Mouse (Mus musculus): ENCODE results near the gene Slc16a1.
"Not testable (repeated sequence)": the region's sequence is repeated elsewhere in the genome, so short reads cannot be mapped to it uniquely, and the experiment has no call there.

Gene Slc16a1

DNA sequence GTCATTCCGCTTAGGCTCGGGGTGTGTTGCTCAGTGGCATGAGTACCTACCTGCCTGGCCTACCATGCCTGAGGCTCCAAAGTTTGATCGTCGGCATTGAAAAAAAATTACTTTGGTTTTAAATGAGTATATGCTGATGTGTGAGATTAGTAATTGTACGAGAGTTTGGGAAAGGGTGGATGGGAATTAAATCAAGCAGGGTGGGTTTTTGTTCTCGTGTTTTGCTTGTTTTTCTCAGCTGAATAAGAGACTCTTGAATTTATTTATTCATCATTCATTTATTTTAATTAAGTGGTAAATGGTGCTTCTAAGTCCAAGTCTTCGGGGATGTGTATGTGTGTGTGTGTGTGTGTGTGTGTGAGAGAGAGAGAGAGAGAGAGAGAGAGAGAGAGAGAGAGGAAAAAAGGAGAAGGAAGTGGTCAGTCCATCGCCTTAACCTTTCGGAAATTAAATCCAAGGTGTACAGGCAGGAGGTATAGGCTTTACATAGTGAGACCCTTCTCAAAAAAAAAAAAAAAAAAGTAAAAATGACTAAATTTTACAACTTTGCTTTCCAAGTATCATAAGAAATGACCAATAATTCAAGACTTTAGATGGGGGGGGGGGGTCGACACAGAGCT is 1.4 kb downstream of the Slc16a1 start:
- no peak for DNase-seq

DNA sequence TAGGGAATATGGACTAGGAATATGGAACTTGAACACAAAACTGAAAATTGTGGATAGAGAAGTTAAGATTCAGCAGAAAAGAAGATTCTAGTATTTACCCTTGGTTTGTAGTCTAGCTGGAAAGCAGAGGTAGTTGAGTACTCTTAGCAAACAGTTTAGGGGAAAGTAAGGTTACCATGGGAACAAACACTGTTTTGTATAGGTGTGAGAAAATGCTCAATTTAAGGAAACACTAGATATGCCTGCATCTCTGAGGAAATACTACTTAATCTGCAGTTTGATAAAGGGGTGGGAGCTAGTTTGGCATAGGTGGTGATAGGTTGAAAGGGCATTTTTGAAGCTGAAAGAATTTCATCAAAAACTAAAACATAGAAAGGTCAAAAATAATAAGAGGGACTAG is 2.4 kb downstream of the Slc16a1 start:
- DNase-seq, result no peak

DNA sequence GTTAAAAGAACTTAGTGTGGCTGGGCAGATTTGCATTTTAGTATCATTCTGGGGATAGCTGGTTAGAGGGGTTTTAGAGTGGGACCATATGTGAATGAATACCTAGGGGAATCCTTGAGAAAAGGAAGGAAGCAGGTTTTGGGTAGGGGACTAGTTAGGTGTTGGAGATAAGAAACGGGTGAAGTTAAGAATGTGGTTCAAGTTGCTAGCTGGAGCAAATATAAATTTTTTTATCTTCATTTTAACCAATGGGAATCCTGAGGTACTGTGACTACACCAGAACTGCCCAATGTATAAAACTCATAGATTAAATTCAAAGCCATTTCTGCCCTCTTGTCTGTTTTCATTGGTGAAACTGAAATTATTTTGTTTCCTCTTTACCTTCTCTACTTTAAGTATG is 2.8 kb downstream of the Slc16a1 start:
- no peak for DNase-seq

DNA sequence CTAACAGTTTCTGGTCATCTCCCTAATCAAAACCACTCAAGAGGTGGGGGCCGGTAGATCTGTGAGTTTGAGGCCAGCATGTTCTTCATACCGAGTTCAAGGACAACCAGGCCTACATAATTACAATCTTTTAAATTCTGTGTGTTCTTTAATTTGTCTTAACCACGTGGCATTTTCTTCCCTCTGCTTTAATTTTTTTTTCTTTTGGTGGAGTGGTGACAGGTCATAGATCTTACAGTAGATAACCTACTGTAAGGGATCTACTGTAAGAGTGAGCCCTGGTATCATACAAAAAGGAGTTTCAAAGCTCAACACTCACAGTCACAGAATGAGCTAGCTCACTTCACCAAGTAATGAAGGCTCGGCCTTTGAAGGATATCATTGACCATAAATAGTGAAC is 4.6 kb downstream of the Slc16a1 start:
- DNase-seq, result no peak

DNA sequence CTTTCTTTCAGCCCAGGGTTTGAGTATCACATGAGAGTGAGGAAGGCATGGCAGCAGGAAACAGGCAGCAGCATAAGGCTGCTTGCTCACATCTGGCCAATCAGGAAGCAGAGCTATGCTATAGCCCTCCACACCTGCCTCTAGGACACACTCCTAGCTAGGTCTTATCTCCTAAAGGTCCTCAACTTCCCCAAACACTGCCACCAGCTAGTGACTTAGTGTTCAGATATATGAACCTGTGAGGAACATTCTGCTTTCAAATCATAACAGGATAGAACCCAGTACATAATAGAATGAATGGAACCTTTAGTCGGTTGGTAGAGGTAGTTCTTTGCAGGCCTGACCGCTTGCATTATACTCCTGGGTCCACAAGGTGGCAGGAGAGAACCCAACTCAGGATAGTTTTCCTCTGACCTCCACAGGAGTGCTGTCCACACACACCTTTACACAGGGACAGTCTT is 5.4 kb downstream of the Slc16a1 start:
- DNase-seq, result peak; percentile 13 to 50

DNA sequence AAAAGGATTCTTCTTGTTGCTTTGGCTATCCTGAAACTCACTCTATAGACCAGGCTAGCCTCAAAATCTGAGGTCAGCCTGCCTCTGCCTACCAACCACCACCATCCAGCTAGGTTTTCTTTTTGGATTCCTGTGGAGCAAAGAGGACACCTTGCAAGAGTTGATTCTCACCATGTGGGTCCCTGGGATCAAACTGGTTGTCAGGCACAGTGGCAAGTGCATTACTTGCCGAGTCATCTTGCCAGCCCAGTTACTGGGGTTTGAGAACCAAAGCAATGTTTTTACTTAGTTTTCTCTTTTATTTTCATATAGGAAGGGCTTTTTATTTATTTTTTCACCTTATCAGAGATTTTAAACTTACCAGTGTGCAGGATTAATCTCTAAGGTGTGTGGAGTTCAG is 5.9 kb downstream of the Slc16a1 start:
- DNase-seq, result no peak

DNA sequence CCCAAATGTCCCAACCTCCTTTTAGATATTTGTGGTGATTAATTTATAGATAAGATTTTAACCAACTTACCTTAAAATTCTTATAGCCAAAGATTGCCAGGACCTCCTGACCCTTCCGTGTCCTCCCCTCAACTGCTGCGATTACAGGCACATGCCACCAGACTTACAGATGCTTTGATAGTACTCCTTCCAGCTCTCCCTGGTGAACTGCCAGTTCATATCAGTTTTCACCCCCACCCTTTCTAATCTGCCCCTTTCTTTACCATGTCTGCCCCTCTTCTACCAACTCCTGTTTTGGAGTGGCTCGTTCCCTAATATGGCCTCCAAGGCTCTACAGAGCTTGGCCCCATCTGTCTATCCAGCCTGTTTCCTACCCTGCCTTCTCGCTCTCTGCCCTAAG is 15.8 kb downstream of the Slc16a1 start:
- no peak for DNase-seq

DNA sequence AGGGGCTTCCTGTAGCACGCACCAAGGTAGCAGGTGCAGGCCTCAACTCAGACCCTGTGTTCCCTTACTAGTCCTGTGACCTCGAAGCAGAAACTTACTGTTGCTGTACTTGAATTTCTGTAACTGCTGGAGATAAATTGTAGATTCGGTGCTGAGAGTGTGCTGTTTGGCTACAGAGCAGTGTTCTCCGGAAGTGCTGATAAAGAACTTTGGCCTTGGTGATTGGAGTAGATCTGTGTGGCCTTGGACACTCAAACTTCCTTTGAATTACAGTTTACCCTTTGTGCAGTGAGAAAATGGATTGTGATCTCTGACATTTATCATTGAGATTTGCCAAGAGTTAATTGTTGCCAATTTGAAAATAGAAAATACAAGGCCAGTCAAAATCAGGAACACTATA is 16.5 kb downstream of the Slc16a1 start:
- no peak for DNase-seq

DNA sequence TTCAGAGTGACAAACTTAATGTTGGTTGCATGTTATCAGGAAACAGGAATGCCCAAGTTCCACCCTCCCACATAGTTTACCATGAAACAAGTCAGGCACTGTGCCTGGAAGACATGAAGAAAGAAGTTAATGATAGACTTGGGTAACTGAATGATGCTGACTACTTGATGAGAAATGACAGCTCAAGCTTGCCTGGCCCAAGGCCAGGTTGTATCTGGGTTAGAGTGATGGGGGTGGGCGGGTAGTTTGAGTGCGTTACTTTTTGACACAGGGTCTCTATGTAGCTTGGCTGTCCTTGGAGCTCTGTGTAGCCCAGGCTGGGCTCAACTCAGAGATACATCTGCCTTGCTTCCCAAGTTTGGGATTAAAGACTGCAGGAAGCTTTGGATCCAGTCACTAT is 20.2 kb downstream of the Slc16a1 start:
- no peak for DNase-seq

DNA sequence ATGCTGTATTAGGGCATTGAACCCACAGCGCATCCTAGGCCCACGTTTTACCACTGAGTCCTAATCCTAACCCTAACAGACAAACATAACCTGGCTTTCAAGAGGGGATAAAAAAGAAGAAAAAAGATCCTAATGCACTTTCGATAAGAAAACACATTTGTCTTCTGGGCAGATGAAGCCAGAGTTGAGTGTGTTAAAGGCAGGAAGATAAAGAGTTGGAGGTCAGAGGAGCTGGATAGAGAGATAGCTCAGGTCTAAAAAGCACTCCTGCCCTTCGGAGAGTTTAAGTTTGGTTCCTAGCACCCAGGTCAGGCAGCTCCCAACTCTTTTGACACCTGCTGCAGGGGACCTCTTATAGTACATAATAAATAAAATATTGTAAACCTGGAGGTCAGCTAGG is 21.3 kb downstream of the Slc16a1 start:
- DNase-seq, result no peak

DNA sequence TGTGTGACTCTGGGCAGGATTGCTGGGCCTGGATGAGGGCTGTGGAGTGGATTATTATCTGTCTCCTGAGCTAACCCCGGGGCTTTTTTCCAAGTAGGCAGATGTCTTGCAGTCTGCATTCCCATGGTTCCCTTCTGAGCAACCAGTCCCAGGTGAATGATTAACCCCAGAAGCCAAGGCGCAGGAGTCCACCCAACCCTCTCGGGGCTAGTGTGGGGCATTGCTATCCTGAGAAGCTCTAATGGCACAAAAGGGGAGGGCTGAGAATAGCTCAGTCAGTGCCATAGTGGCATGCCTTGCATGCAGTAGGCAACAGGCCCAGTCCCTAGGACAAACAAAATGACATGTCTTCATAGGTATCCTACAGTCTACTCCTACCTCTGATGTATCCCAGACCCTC is 22.1 kb downstream of the Slc16a1 start:
- DNase-seq, result no peak

DNA sequence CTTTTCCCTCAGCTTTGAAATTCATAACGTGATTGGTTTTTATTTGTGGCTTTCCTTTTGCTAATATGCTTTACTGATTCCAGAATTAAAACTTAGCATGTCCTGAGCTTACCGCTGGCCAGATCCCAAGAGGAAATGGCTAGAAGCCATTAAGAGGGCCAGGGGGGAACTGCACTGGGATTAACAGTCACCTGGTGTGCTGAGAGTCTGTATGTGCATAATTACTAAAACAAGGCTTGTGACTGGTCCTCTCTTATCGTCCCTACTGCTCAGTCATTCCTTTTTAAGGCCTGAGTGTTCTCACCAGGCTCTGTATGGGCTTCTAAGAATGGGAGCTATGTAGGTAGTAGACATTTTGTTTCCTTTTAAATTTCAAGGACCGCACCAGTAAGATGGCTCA is 23.5 kb downstream of the Slc16a1 start:
- DNase-seq, result no peak

DNA sequence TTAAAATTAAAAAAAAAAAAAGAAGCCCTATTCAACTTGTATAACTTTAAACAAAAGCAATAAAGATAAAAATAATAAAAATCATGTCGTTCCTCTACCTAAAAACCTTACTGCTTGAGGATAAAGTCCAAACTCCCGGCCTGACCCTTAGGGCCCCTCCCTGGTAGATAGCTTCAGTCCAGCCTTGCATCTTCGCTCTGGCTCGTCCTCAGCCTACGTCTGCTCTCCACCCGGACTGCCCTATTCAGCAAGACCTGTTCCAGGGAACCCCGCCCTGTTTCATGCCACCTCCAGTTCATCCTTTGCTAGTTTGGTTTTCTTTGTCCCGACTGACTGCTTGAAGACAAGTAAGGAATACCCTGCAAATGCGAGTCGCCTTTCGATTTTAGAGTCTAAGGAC is 24.5 kb downstream of the Slc16a1 start:
- no peak for DNase-seq

DNA sequence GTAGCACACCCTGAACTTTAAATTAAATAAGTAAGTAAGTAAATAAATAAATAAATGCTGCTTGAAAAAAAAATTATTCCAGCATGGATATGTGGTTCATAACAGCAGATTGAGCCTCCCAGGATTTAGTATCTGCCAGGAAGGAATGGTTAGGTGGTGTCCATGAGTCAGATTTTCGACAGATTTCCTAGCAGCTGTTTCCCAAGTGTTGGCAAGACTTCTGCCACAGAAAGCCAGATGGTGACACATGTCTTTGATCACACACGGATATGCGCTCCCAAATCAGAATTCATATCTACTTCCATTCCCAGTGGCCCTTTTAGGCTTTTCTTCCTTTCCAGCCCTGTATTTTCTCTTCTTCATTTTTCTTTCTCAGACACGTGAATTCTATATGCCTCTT is 28.5 kb downstream of the Slc16a1 start:
- no peak for DNase-seq

DNA sequence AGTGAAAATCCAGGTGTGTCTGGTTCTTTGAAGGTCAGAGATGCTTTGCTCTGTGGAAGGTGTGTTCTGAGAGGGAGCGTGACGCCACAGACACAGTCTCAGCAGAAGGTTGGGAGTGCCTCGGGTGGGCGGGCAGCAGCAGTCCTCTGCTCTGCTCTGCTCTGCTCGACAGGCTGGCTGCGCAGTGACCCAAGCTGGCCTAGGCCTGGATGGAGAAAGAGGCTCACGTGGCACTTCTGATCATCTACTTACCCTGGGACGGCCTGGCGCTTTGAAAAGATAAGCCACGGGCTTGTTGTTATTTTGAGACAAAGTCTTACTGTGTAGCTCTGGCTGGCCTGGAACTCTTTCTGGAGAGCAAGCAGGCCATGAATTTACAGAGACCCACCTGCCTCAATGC is 29.0 kb downstream of the Slc16a1 start:
- no peak for DNase-seq

DNA sequence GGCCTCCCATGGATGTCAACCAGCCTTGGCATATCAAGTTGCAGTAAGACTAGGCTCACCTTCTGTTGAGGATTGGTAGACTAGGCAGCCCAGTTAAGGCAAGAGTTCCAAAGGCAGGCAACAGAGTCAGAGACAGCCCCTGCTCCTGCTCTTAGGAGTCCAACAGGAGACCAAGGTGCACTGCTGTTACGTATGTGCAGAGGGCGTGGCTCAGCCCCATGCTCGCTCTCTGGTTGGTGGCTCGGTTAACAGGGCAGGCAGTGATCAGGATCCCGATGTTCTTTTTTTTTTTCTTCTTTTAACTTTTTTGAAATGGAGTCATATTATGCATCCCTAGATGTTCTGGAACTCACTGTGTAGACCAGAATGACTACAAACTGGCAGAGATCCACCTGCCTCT is 30.5 kb downstream of the Slc16a1 start:
- no peak for DNase-seq

DNA sequence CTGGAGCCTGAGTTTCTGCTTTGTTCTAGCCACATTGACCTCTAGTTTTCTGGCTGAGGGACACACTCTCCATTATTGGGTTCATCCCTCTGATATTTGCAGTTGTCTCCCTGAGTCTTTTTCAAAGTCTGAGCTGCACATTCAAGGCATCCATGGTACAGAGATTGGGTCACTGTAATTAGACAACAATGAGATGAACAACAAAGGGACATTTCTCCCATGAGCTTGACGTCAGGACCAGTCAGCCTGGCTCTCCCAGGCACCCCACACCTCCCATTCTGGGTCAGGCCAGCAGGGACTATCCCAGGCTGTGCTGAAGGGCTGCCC is 31.4 kb downstream of the Slc16a1 start:
- DNase-seq, result no peak

DNA sequence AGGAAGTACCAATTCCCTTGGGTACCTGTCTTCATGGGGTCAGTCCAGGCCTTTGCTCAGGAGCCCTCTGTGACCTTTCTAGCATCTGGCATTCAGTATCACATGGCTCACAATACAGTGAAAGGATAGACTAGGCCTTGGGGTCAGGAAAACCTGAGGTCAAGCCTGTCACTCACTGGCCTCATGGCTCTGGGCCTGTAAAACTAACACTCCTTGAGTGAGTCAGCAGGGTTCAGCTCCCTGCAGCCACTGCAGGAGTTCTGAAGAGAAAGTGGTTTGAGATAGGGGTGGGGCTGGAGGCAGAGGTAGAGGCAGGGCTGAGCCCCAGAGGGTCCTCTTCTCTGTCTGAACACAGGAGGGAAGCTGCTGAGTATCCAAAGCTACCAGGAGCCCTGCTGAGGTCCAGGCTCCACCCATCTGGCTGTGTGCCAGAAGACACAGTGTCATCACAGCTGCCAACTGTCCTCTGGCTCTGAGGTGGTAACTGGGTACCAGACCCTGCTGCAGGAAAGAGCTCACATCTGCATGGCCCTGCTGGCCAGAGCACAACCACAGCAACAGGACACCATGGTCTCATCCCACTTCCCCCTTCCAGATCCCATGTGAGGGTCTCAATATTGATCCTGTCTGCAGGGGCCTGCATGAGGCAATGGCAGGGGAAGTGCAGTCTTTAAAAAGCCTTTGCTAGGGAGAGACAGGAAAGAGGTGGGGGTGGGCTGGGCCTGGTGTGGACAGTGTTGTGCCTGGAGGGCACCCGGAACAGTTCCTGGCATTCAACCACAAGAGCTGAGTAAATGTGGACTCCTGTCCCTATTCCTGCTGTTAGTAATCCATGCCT is 31.9 kb downstream of the Slc16a1 start:
- DNase-seq, result not testable (repeated sequence)

DNA sequence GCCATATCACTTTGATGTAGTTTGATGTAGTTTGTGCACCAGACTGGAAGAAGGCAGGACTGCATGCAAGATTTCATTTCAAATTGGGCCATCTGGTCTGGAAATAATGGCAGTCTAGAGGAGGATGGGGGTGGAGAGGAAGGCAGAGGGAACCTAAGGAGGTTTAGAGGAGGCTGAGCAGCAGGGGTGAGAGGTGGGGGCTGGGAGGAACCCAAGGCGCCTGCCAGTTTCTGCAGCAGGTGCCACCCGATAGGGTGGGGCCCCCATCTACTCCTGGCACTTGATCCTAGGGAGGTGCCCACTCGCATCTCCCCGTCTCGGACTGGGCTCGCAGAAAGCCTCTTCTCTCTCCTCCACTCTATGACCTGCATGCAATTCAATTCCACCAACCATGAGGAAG is 33.1 kb downstream of the Slc16a1 start:
- DNase-seq, result no peak

DNA sequence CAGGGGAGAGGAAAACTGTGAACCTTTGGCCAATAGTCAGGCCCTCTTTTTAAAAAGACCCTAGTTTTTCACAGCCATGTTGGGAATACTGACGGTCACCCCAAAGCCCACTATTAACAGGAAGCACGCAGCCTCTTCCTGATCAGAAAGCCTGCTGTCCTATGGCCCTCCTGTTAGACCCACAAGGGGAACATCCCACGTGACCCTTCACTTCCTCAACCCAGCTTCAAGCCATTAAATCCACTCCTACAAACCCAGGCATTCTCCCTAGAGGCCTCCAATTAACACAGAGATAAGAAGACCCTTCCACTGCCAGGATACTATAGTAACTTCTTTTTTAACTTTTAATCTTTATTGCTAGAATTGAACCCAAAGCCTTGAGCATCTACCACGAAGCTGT is 33.6 kb downstream of the Slc16a1 start:
- no peak for DNase-seq

DNA sequence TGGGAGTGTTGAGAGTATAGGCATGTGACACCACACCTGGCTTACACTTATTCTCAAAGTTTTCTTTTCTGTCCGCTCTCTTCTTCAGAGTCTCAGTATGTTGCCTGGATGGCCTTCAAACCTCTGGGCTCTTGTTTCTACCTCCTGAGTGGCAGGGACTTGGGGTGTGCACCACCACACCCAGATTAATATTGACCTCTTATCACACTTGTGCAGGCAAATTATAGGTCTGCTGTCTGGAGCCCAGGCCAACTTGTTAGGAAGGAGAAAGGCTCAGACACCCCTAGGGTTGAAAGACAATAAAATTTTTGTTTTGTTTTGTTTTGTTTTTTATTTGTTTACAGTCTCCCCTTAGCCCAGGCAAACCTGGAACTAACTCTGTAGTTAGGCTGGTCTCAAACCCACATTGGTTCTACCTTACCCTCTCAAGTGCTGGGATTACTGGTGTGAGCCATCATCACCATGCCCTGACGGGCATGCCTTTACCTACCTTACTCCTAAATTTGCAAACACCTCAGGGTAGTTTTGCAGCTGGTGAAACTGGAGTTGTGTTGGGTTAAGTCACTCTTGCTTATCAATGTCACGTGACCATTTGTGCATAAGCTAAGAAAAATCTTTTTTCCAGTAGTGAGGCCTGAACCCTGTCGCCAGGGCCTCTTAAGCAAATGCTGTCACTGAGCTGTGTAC is 35.3 kb downstream of the Slc16a1 start:
- no peak for DNase-seq

DNA sequence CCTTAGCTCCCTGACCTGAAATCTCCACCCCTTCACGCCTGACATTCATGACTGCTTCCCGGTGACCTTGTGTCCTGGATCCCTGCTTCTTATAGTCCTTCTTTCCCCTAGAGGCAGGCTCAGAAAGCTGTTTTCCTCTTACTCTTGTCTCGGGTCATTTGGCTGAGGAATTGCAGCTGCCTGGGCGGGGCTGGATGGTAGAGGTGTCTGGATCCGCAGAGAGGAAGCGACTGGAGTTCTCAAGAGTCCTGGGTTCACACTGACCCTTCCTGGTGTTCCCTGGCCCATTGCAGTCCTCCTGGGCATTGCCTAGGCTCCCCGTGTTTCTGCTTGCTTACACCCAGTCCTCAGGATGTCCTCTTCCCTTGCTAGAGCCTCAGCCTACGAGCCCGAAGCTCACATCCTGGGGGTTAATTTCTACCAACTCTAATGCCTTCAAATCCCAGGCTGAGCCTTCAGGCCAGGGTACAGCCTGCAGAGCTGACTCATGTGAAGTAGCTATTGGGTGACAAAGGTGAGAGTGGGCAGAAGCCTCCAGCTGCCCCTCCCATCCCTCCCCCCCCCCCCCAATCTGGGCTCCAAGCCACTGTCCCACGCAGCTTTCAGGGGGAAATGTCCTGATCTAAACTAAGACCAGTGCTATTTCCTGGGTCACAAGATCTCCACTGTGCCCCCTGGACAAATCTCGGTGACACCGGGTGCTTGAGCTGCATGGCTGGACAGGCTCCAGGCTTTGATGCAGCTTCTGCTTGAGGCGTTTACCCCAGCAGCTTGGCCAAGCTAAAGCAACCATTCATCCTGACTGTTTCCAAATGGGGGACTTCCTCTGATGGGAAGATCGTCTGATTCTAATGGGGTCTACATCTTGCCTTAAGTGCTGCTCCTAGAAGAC is 36.1 kb downstream of the Slc16a1 start:
- no peak for DNase-seq

DNA sequence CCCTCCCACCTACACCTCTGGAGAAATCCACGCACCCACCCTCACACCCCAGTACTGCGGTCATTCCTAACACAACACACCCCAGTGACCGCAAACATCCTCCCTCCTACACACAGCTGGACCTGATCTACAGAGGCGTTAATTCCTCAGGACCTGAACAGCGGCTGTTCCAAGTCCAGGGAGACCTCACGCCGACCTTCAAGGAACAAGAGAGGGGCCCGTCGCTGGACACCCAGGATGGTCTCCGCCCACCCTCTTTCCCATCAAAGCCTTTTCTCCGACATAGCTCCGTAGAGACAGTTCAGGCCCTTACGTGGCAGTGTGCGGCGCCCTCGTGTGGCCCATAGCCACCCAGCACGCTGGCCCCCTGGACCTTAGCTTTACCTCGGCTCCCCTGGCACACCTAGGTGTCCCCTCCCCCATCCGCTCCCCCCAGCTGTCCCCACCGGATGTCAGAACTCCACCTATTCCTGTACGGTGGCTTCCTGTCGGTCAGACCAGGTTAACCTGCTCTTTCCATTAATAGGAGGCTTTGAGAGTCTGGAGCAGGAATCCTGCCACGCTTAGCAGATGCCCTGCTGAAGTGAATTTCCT is 36.9 kb downstream of the Slc16a1 start:
- DNase-seq, result peak; percentile 48 to 75
